Mouse (Mus musculus): Measurements from ENCODE around the gene Lrrc8d. TPM values are rescaled to one million over a fixed set of nuclear protein-coding genes. Genes with fewer than 3 reads are reported as not detected.
"Not testable (repeated sequence)": the region's sequence is repeated elsewhere in the genome, so short reads cannot be mapped to it uniquely, and the experiment has no call there.

Lrrc8d gene
- total and polyA plus RNA-seq, 3 experiments, result 7.0 to 26.1 (median 16.6) TPM

- Histone ChIP-seq H3K36me3 (replicated peaks in 1 of 2; ENCODE audit: control insufficient read depth in 1 of 2, insufficient read depth in 1 of 2, low read length in 1 of 2) (no peaks in the 10 kb centered on the region), H3K27ac (ENCODE audit: insufficient read depth, low read depth) (no peak overlapping the region), H3K4me2 (ENCODE audit: insufficient read depth, low read depth, poor library complexity, severe bottlenecking) (no peak overlapping the region), H3K27me3 (replicated peaks) (no peaks in the 10 kb centered on the region), H3K9me3 (replicated peaks; ENCODE audit: low read length) (no peaks in the 10 kb centered on the region), H3K79me2 (replicated peaks; ENCODE audit: control insufficient read depth, extremely low read depth, insufficient read depth, poor library complexity, severe bottlenecking) (no peaks in the 10 kb centered on the region), H3K4me1 (ENCODE audit: control insufficient read depth in 1 of 2, insufficient read depth in 2 of 2) (peaks cover 0 to 1% of the 10 kb centered on the region in 2 experiments; a peak in 1 of 4 replicates), H3K9ac (ENCODE audit: insufficient read depth, low read depth) (no peak overlapping the region), H3K4me3 (replicated peaks in 1 of 3; ENCODE audit: low read depth in 2 of 3, low read length in 2 of 3, poor library complexity in 1 of 3) (no peak overlapping the region)
- no peak for DNase-seq (ENCODE audit: extremely low read depth)
- TF ChIP-seq MAFK (IDR thresholded peaks at IDR 0.05; ENCODE audit: insufficient replicate concordance, low read length) (no peak), PAX5 (IDR thresholded peaks at IDR 0.05; ENCODE audit: low read length) (no peak), KAT2A (IDR thresholded peaks at IDR 0.05; ENCODE audit: insufficient replicate concordance, low read length) (no peak), USF1 (IDR thresholded peaks at IDR 0.05; ENCODE audit: low read depth, low read length) (no peak), MAX (IDR thresholded peaks at IDR 0.05; ENCODE audit: low read length) (no peak), TBP (conservative IDR thresholded peaks at IDR 0.05; ENCODE audit: low read depth, low read length) (no peak), SIN3A (IDR thresholded peaks at IDR 0.05; ENCODE audit: low read length) (no peak), CHD1 (IDR thresholded peaks at IDR 0.05; ENCODE audit: low read depth, low read length) (no peak), TCF12 (IDR thresholded peaks at IDR 0.05; ENCODE audit: low read depth, low read length) (no peak), BHLHE40 (IDR thresholded peaks at IDR 0.05; ENCODE audit: low read depth, low read length) (no peak), GABPA (IDR thresholded peaks at IDR 0.05; ENCODE audit: insufficient replicate concordance, low read depth, low read length) (no peak), MEF2A (IDR thresholded peaks at IDR 0.05; ENCODE audit: borderline replicate concordance, low read depth, low read length) (no peak), ZMIZ1 (IDR thresholded peaks at IDR 0.05; ENCODE audit: low read depth, low read length) (no peak)
- dilution Hi-C loops (cut with MboI; ENCODE audit: extremely low pct_ligation_motif_present, extremely low pct_unique_long_range_greater_than_20kb, low sequenced_read_pairs), result no loop called here
- in situ Hi-C loops (cut with MboI; ENCODE audit: low pct_ligation_motif_present, low pct_unique_long_range_greater_than_20kb, low sequenced_read_pairs), result no loop called here
These were observed 161.8 kb downstream of the Lrrc8d start for GRCm38 (mm10) chr5:105861616-105862015.

GRCm38 (mm10) chr5:105865110-105865628 lies 165.4 kb downstream of the Lrrc8d start:
- H3K27ac ChIP-seq (ENCODE audit: insufficient read depth, low read depth); H3K9me3 ChIP-seq (replicated peaks; ENCODE audit: low read length); H3K4me3 ChIP-seq (replicated peaks in 1 of 3; ENCODE audit: low read depth in 2 of 3, low read length in 2 of 3, poor library complexity in 1 of 3); H3K27me3 ChIP-seq (replicated peaks); H3K4me1 ChIP-seq (ENCODE audit: control insufficient read depth in 1 of 2, insufficient read depth in 2 of 2); dilution Hi-C loops (cut with MboI; ENCODE audit: extremely low pct_ligation_motif_present, extremely low pct_unique_long_range_greater_than_20kb, low sequenced_read_pairs); H3K9ac ChIP-seq (ENCODE audit: insufficient read depth, low read depth); H3K36me3 ChIP-seq (replicated peaks in 1 of 2; ENCODE audit: control insufficient read depth in 1 of 2, insufficient read depth in 1 of 2, low read length in 1 of 2); DNase-seq (ENCODE audit: extremely low read depth); H3K79me2 ChIP-seq (replicated peaks; ENCODE audit: control insufficient read depth, extremely low read depth, insufficient read depth, poor library complexity, severe bottlenecking); H3K4me2 ChIP-seq (ENCODE audit: insufficient read depth, low read depth, poor library complexity, severe bottlenecking): not testable (repeated sequence)
- in situ Hi-C loops (cut with MboI; ENCODE audit: low pct_ligation_motif_present, low pct_unique_long_range_greater_than_20kb, low sequenced_read_pairs), result loop anchor here (5.0 kb wide), 2 partner anchors 173 to 368 kb away; no protein-coding TSS in a partner anchor

- no peak overlapping the region for H3K9ac ChIP-seq (ENCODE audit: insufficient read depth, low read depth)
- H3K36me3 ChIP-seq (replicated peaks in 1 of 2; ENCODE audit: control insufficient read depth in 1 of 2, insufficient read depth in 1 of 2, low read length in 1 of 2), result no peaks in the 10 kb centered on the region
- no peak overlapping the region for H3K27ac ChIP-seq (ENCODE audit: insufficient read depth, low read depth)
- no peak for DNase-seq (ENCODE audit: extremely low read depth)
- no peaks in the 10 kb centered on the region for H3K9me3 ChIP-seq (replicated peaks; ENCODE audit: low read length)
- TF ChIP-seq JUN (IDR thresholded peaks at IDR 0.05; ENCODE audit: insufficient read depth, low read depth, low read length), result no peak
- no peak for TF ChIP-seq E2F4 (IDR thresholded peaks at IDR 0.05; ENCODE audit: insufficient replicate concordance, low read depth, low read length)
- TF ChIP-seq MYC (IDR thresholded peaks at IDR 0.05; ENCODE audit: low read depth, low read length), result no peak
- no peak for TF ChIP-seq ETS1 (conservative IDR thresholded peaks at IDR 0.05; ENCODE audit: low read depth, low read length)
- TF ChIP-seq UBTF (IDR thresholded peaks at IDR 0.05; ENCODE audit: low read depth, low read length), result no peak
- no peak for TF ChIP-seq HCFC1 (IDR thresholded peaks at IDR 0.05; ENCODE audit: low read depth, low read length)
- TF ChIP-seq BHLHE40 (IDR thresholded peaks at IDR 0.05; ENCODE audit: low read depth, low read length), result no peak
- no peak for TF ChIP-seq ZMIZ1 (IDR thresholded peaks at IDR 0.05; ENCODE audit: low read depth, low read length)
- no peak overlapping the region for H3K4me3 ChIP-seq (replicated peaks in 1 of 3; ENCODE audit: low read depth in 2 of 3, low read length in 2 of 3, poor library complexity in 1 of 3)
- in situ Hi-C loops (cut with MboI; ENCODE audit: low pct_ligation_motif_present, low pct_unique_long_range_greater_than_20kb, low sequenced_read_pairs) (loop anchor here (5.0 kb wide), 2 partner anchors 175 to 370 kb away; no protein-coding TSS in a partner anchor), dilution Hi-C loops (cut with MboI; ENCODE audit: extremely low pct_ligation_motif_present, extremely low pct_unique_long_range_greater_than_20kb, low sequenced_read_pairs) (no loop called here)
- no peaks in the 10 kb centered on the region for H3K79me2 ChIP-seq (replicated peaks; ENCODE audit: control insufficient read depth, extremely low read depth, insufficient read depth, poor library complexity, severe bottlenecking)
- no peaks in the 10 kb centered on the region for H3K27me3 ChIP-seq (replicated peaks)
- H3K4me2 ChIP-seq (ENCODE audit: insufficient read depth, low read depth, poor library complexity, severe bottlenecking), result no peak overlapping the region; the same call in 1 of the 2 replicates
- H3K4me1 ChIP-seq (ENCODE audit: control insufficient read depth in 1 of 2, insufficient read depth in 2 of 2), result peaks cover 4 to 6% of the 10 kb centered on the region in 2 experiments; a peak in 1 of 4 replicates
These were observed 167.7 kb downstream of the Lrrc8d start for GRCm38 (mm10) chr5:105867427-105867826.

All from CH12.LX (cell line).